Mouse (Mus musculus) heart, adult 8-10 months (tissue): ENCODE data around the gene Txndc8. TPM values are rescaled to one million over a fixed set of nuclear protein-coding genes. Genes with fewer than 3 reads are reported as not detected.

Source experiments
- DNase-seq: peaks from one replicate; pipeline ENCODE4 v3.0.0; 2022; ENCODE audit warnings: low spot score
- total RNA-seq, 4 experiments: library from RNA; stranded (reverse); gene quantifications; 2 replicates each; pipeline ENCODE4 v1.2.4; 2022

The Txndc8 gene
- total RNA-seq, 4 experiments from 2014 or later: not detected

GRCm38 (mm10) chr4:57956029-57956960, 52.6 kb downstream of the Txndc8 start, which contains the start of gene Txn1:
TSS of gene Txn1 (minus strand) at chr4:57956411.
- peak; percentile 96 for DNase-seq

- peak; percentile 77 for DNase-seq
Measured at GRCm38 (mm10) chr4:57955544-57955958, 53.4 kb downstream of the Txndc8 start.

DNA sequence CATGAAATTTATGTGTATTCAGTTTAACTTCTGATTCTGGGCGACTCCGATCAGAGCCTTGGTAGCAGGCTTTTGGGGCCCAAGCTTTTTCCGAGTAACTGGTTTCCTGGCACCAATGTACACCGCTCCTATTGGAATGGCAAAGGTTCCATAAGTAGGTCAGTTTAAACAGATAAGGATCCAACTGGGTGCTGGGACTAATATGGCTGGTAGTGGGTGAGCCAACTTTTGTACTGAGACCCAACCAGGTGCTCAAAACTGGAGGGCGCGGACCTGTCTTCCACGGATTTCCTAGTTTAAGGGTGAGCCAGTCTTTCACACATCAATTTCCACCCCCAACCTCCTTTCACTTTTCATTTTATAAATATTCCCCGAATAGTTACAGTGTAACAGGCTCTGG, 53.9 kb downstream of the Txndc8 start:
- no peak for DNase-seq

DNA sequence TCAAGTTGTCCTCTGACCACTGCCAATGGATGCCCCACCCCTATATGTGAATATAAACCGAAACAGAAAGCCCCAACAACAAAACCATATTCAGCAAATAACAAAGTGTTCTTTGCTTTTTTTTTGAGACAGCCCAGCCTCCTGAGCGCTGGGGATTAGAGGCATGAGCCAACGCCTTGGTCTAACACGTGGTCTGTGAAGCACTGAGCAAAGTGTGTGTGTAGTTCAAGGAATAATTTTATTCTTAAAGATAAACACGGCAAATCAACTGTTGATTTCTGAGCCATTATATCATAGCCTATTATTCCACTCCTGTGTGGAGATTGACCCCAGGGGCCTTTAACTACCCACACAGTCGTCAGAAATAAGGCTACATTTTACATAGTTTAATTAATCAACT, 54.3 kb downstream of the Txndc8 start:
- no peak for DNase-seq

DNA sequence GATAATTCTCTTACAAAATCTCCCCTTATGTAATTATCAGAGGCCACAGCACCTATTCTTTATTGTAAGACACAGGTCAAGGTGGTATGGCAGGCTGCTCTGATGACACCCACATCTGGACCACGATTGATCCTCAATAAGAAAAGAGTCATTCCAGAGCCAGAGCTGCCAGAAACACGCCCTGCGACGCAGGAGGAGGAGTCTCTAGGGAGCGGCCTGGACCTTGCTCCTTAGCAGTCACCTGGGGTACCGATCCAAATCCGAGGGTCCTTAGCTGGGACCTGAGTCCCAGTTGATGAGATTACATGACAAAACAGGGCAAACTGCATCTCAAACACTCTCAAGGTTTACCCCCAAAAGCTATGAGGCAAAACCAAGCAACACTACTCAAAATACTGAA, 55.1 kb downstream of the Txndc8 start:
- no peak for DNase-seq

- DNase-seq: no peak
Measured at GRCm38 (mm10) chr4:57952891-57953290, 56.0 kb downstream of the Txndc8 start.

DNA sequence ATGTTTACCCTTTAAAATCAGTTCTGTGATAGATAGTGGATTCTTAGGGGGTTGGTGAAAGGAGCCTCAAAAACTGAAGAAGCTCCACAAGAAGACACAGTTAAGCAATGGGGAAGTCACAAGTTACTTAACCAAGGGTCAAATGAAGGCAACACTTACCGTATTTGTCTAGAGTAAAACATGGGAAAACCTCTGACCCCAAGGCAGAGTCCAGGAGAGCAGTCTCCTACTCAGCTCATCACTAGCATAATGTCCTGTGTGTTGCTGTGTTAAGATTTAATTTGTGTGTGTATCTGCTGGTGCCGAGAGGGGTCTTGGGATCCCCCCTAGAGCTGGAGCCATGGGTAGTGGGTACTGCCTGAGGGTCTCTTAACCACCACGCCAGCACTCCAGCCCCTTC, 56.5 kb downstream of the Txndc8 start:
- no peak for DNase-seq

GRCm38 (mm10) chr4:57949866-57950265, 59.1 kb downstream of the Txndc8 start:
- no peak for DNase-seq

GRCm38 (mm10) chr4:57947476-57947875, 61.4 kb downstream of the Txndc8 start:
- DNase-seq: no peak

GRCm38 (mm10) chr4:57947036-57947435, 61.9 kb downstream of the Txndc8 start:
- no peak for DNase-seq

DNA sequence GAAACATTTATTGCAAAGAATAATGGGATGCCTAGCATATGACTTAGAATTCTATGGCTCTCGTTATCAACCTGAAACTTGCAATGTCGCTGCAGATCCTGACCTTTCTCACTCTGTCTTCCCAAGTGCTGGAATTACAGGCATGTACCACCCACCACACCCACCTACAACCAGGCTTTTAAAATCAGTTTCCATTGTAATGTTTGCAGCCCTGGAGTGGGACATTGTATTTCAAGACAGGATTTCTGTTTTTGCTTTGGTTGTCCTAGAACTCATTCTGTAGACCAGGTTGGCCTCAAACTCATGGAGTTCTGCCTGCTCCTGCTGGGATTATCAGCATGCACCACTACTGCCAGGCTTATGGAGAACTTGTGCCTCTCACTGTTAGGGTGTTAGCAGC, 66.0 kb downstream of the Txndc8 start:
- DNase-seq: no peak

DNA sequence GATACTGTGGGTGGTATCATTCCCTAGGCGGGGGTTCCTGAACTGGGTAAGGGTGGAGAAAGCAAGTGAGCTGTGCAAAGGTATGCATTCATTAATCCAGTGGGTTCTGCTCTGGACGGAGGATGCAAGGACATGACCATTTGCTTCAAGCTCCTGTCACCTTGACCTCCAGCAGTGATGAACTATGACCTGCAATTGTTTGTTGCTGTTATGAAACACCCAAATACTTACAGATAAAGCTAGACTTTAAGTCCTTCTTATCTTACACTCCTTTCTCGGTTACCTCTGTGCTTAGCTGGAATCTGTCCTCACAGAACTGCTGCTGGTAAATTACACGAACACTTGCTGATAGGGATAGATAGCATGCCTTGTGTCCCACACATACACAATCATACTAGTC, 68.3 kb downstream of the Txndc8 start:
- no peak for DNase-seq

DNA sequence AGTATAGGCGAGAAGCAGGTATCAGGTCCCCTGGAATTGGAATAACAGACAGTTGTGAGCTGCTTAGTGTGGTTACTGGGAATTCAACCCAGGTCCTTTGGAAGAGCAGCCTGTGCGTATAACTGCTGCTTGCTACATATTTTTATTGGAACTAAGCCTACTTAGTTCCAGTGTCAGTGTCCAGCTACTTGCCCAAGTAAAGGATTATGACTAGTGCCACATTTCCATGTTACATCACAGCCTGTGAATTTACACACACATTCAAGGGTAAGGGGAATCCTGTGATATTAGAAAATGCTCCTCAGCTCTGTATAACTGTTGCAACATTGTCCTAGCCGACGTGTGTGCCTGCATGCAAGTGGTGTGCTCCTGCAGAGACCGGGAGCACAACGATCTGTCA, 71.6 kb downstream of the Txndc8 start:
- no peak for DNase-seq

DNA sequence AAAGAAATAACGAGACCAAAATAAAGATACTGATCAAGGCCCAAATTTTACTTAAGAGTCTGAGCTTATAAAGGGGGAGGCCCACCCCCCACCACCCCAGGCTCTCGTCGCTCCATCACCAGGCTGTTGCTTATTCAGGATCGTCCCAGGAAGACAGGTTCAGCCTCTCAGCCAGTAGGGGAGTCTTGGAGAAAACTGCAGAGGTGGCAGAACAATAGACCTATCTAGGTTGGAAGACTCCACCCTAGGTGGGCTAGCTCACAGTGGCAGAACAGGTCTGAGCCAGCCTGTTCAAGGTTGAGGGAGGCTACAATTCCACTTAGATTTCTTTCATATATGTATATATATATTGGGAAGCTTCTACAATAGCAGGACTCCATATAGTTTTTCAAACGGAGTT, 74.7 kb downstream of the Txndc8 start:
- DNase-seq: no peak

Other genes with a start within 250 kb of the Txndc8 start
- gene D630039A03Rik, start 92.8 kb downstream of the Txndc8 start, total RNA-seq: under 1 TPM; 0.09 to 0.25 (median 0.18) TPM
- 100 to 1,000 TPM; 104 to 107 (median 106) TPM for gene Txn1, start 52.7 kb downstream of the Txndc8 start, total RNA-seq
- gene Svep1, start 197.7 kb upstream of the Txndc8 start, total RNA-seq: 1 to 10 TPM; 3.7 to 5.1 (median 3.9) TPM